Mouse (Mus musculus): ENCODE measurements around the gene Cnnm1. TPM values are rescaled to one million over a fixed set of nuclear protein-coding genes. Genes with fewer than 3 reads are reported as not detected.

Gene Cnnm1
- polyA plus RNA-seq, 1 experiment from 2014 or later, result 0.12 TPM

- peak overlapping the region; percentile 9; the same call in 1 of the 2 replicates for H3K9ac ChIP-seq (ENCODE audit: low read depth, low read length)
These were observed 778 bp downstream of the Cnnm1 start for GRCm38 (mm10) chr19:43440768-43441660.

GRCm38 (mm10) chr19:43441661-43441990 is 1.4 kb downstream of the Cnnm1 start:
- Histone ChIP-seq H3K27ac (ENCODE audit: low read length) (no peak overlapping the region), H3K9ac (ENCODE audit: low read depth, low read length) (no peak overlapping the region), H3K36me3 (ENCODE audit: control insufficient read depth, insufficient read depth) (no peaks in the 10 kb centered on the region), H3K4me3 (ENCODE audit: low read depth, low read length) (peak overlapping the region; percentile 53), H3K4me1 (ENCODE audit: control insufficient read depth, low read depth, low read length) (no peaks in the 10 kb centered on the region; the same call in 1 of the 2 replicates), H3K4me2 (ENCODE audit: low read depth, low read length) (peak overlapping the region; percentile 74), H3K27me3 (ENCODE audit: control insufficient read depth, insufficient read depth, low read depth, low read length) (peaks cover 49% of the 10 kb centered on the region), H3K9me3 (replicated peaks; ENCODE audit: control insufficient read depth, low read length) (no peaks in the 10 kb centered on the region)
- 14% methylated on average over 17 of the region's 17 CpGs for WGBS (ENCODE audit: insufficient replicate concordance)
- ATAC-seq (ENCODE audit: low read depth), result no peak

More at GRCm38 (mm10) chr19:43440768-43441660, 778 bp downstream of the Cnnm1 start:
- Histone ChIP-seq H3K27me3 (ENCODE audit: control insufficient read depth, insufficient read depth, low read depth, low read length) (peaks cover 49% of the 10 kb centered on the region), H3K4me3 (ENCODE audit: low read depth, low read length) (peak overlapping the region; percentile 53), H3K36me3 (ENCODE audit: control insufficient read depth, insufficient read depth) (no peaks in the 10 kb centered on the region), H3K27ac (ENCODE audit: low read length) (no peak overlapping the region), H3K9me3 (replicated peaks; ENCODE audit: control insufficient read depth, low read length) (no peaks in the 10 kb centered on the region), H3K4me1 (ENCODE audit: control insufficient read depth, low read depth, low read length) (no peaks in the 10 kb centered on the region; the same call in 1 of the 2 replicates), H3K4me2 (ENCODE audit: low read depth, low read length) (peak overlapping the region; percentile 74)
- under 1% methylated on average over 117 of the region's 118 CpGs for whole genome bisulfite sequencing (ENCODE audit: insufficient replicate concordance)
- ATAC-seq (ENCODE audit: low read depth), result 0 out of 2 replicates have a peak, but pooled peaks have one; percentile 13

GRCm38 (mm10) chr19:43442269-43442668 is 2.0 kb downstream of the Cnnm1 start:
- Histone ChIP-seq H3K36me3 (ENCODE audit: control insufficient read depth, insufficient read depth) (no peaks in the 10 kb centered on the region), H3K4me1 (ENCODE audit: control insufficient read depth, low read depth, low read length) (no peaks in the 10 kb centered on the region; the same call in 1 of the 2 replicates), H3K9me3 (replicated peaks; ENCODE audit: control insufficient read depth, low read length) (no peaks in the 10 kb centered on the region), H3K9ac (ENCODE audit: low read depth, low read length) (no peak overlapping the region), H3K4me2 (ENCODE audit: low read depth, low read length) (no peak overlapping the region), H3K27me3 (ENCODE audit: control insufficient read depth, insufficient read depth, low read depth, low read length) (peaks cover 49% of the 10 kb centered on the region), H3K27ac (ENCODE audit: low read length) (no peak overlapping the region), H3K4me3 (ENCODE audit: low read depth, low read length) (no peak overlapping the region)
- WGBS (ENCODE audit: insufficient replicate concordance), result 34% methylated on average over 6 of the region's 6 CpGs
- ATAC-seq (ENCODE audit: low read depth), result no peak

- H3K27me3 ChIP-seq (ENCODE audit: control insufficient read depth, insufficient read depth, low read depth, low read length), result peaks cover 49% of the 10 kb centered on the region
- 65% methylated on average over 5 of the region's 5 CpGs for WGBS (ENCODE audit: insufficient replicate concordance)
- H3K4me2 ChIP-seq (ENCODE audit: low read depth, low read length), result no peak overlapping the region
- H3K9ac ChIP-seq (ENCODE audit: low read depth, low read length), result no peak overlapping the region
- no peak overlapping the region for H3K27ac ChIP-seq (ENCODE audit: low read length)
- H3K4me3 ChIP-seq (ENCODE audit: low read depth, low read length), result no peak overlapping the region
- no peaks in the 10 kb centered on the region for H3K9me3 ChIP-seq (replicated peaks; ENCODE audit: control insufficient read depth, low read length)
- no peaks in the 10 kb centered on the region for H3K36me3 ChIP-seq (ENCODE audit: control insufficient read depth, insufficient read depth)
- no peak for ATAC-seq (ENCODE audit: low read depth)
- no peaks in the 10 kb centered on the region; the same call in 1 of the 2 replicates for H3K4me1 ChIP-seq (ENCODE audit: control insufficient read depth, low read depth, low read length)
These were observed 2.7 kb downstream of the Cnnm1 start for GRCm38 (mm10) chr19:43442906-43443305.

GRCm38 (mm10) chr19:43444636-43445205 is 4.5 kb downstream of the Cnnm1 start:
- Histone ChIP-seq H3K9ac (ENCODE audit: low read depth, low read length) (no peak overlapping the region), H3K4me1 (ENCODE audit: control insufficient read depth, low read depth, low read length) (no peaks in the 10 kb centered on the region; the same call in 1 of the 2 replicates), H3K9me3 (replicated peaks; ENCODE audit: control insufficient read depth, low read length) (no peaks in the 10 kb centered on the region), H3K27me3 (ENCODE audit: control insufficient read depth, insufficient read depth, low read depth, low read length) (peaks cover 41% of the 10 kb centered on the region), H3K36me3 (ENCODE audit: control insufficient read depth, insufficient read depth) (no peaks in the 10 kb centered on the region), H3K4me2 (ENCODE audit: low read depth, low read length) (no peak overlapping the region), H3K4me3 (ENCODE audit: low read depth, low read length) (no peak overlapping the region), H3K27ac (ENCODE audit: low read length) (no peak overlapping the region)
- ATAC-seq (ENCODE audit: low read depth), result no peak
- 47% methylated on average over 6 of the region's 6 CpGs for WGBS (ENCODE audit: insufficient replicate concordance)

GRCm38 (mm10) chr19:43451563-43451962 is 11.3 kb downstream of the Cnnm1 start:
- WGBS (ENCODE audit: insufficient replicate concordance), result 82% methylated on average over 10 of the region's 10 CpGs
- no peaks in the 10 kb centered on the region for H3K4me1 ChIP-seq (ENCODE audit: control insufficient read depth, low read depth, low read length)

GRCm38 (mm10) chr19:43452176-43452575 is 11.9 kb downstream of the Cnnm1 start:
- 84% methylated on average over 5 of the region's 5 CpGs for WGBS (ENCODE audit: insufficient replicate concordance)

More at GRCm38 (mm10) chr19:43451563-43451962, 11.3 kb downstream of the Cnnm1 start:
- no peak for ATAC-seq (ENCODE audit: low read depth)
- H3K36me3 ChIP-seq (ENCODE audit: control insufficient read depth, insufficient read depth), result no peaks in the 10 kb centered on the region
- H3K9me3 ChIP-seq (replicated peaks; ENCODE audit: control insufficient read depth, low read length), result no peaks in the 10 kb centered on the region
- no peak overlapping the region for H3K4me3 ChIP-seq (ENCODE audit: low read depth, low read length)
- H3K9ac ChIP-seq (ENCODE audit: low read depth, low read length), result no peak overlapping the region
- H3K4me2 ChIP-seq (ENCODE audit: low read depth, low read length), result no peak overlapping the region
- H3K27me3 ChIP-seq (ENCODE audit: control insufficient read depth, insufficient read depth, low read depth, low read length), result no peaks in the 10 kb centered on the region
- no peak overlapping the region for H3K27ac ChIP-seq (ENCODE audit: low read length)

GRCm38 (mm10) chr19:43453025-43453424 is 12.8 kb downstream of the Cnnm1 start:
- Histone ChIP-seq H3K27me3 (ENCODE audit: control insufficient read depth, insufficient read depth, low read depth, low read length) (no peaks in the 10 kb centered on the region), H3K4me3 (ENCODE audit: low read depth, low read length) (no peak overlapping the region), H3K36me3 (ENCODE audit: control insufficient read depth, insufficient read depth) (no peaks in the 10 kb centered on the region), H3K9me3 (replicated peaks; ENCODE audit: control insufficient read depth, low read length) (no peaks in the 10 kb centered on the region), H3K4me1 (ENCODE audit: control insufficient read depth, low read depth, low read length) (no peaks in the 10 kb centered on the region), H3K27ac (ENCODE audit: low read length) (no peak overlapping the region), H3K4me2 (ENCODE audit: low read depth, low read length) (no peak overlapping the region), H3K9ac (ENCODE audit: low read depth, low read length) (no peak overlapping the region)
- ATAC-seq (ENCODE audit: low read depth), result peak; percentile 90
- WGBS (ENCODE audit: insufficient replicate concordance), result 28% methylated on average over 4 of the region's 4 CpGs

More at GRCm38 (mm10) chr19:43452176-43452575, 11.9 kb downstream of the Cnnm1 start:
- Histone ChIP-seq H3K9me3 (replicated peaks; ENCODE audit: control insufficient read depth, low read length) (no peaks in the 10 kb centered on the region), H3K36me3 (ENCODE audit: control insufficient read depth, insufficient read depth) (no peaks in the 10 kb centered on the region), H3K4me3 (ENCODE audit: low read depth, low read length) (no peak overlapping the region), H3K9ac (ENCODE audit: low read depth, low read length) (no peak overlapping the region), H3K4me2 (ENCODE audit: low read depth, low read length) (no peak overlapping the region), H3K27me3 (ENCODE audit: control insufficient read depth, insufficient read depth, low read depth, low read length) (no peaks in the 10 kb centered on the region), H3K4me1 (ENCODE audit: control insufficient read depth, low read depth, low read length) (no peaks in the 10 kb centered on the region), H3K27ac (ENCODE audit: low read length) (no peak overlapping the region)
- no peak for ATAC-seq (ENCODE audit: low read depth)

- Histone ChIP-seq H3K4me3 (ENCODE audit: low read depth, low read length) (no peak overlapping the region), H3K9me3 (replicated peaks; ENCODE audit: control insufficient read depth, low read length) (no peaks in the 10 kb centered on the region), H3K36me3 (ENCODE audit: control insufficient read depth, insufficient read depth) (no peaks in the 10 kb centered on the region), H3K4me1 (ENCODE audit: control insufficient read depth, low read depth, low read length) (no peaks in the 10 kb centered on the region), H3K27me3 (ENCODE audit: control insufficient read depth, insufficient read depth, low read depth, low read length) (no peaks in the 10 kb centered on the region), H3K27ac (ENCODE audit: low read length) (no peak overlapping the region), H3K4me2 (ENCODE audit: low read depth, low read length) (no peak overlapping the region), H3K9ac (ENCODE audit: low read depth, low read length) (no peak overlapping the region)
- 49% methylated on average over 4 of the region's 4 CpGs for WGBS (ENCODE audit: insufficient replicate concordance)
- ATAC-seq (ENCODE audit: low read depth), result no peak
These were observed 19.7 kb downstream of the Cnnm1 start for GRCm38 (mm10) chr19:43459948-43460347.

Data from liver, embryonic 16.5 days (tissue).